Mouse (Mus musculus): Measurements from ENCODE around the gene Olfr469. TPM values are rescaled to one million over a fixed set of nuclear protein-coding genes. Genes with fewer than 3 reads are reported as not detected.
"Not testable (repeated sequence)": the region's sequence is repeated elsewhere in the genome, so short reads cannot be mapped to it uniquely, and the experiment has no call there.

The Olfr469 gene
- not detected for total RNA-seq (2021)
- long read RNA-seq, experiment 1 = 0 reads
- long read RNA-seq, experiment 2 = 0 reads

DNA sequence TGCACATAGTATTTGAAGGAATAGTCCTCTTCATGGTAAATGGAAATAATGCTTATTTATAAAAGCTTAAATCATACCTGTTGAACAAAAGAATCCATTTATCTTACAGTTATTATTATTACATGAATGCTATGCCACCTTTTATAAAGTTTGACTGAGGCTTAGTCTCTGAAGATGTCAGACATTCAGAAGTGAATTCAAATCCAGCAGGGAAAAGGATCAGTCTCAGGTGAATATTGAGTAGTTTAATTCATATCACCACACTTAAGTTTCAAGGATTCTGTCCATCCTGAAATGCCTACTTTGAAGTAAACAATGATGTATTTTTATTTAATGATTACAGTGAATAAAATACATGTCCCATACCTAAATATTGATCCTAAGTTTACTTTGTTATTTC, at the start of gene Olfr469:
Olfr469 (minus strand) TSS at position 101 of the 400 bp plus-strand sequence.
- DNase-seq (ENCODE audit: low spot score in 2 of 2) = not testable (repeated sequence)

DNA sequence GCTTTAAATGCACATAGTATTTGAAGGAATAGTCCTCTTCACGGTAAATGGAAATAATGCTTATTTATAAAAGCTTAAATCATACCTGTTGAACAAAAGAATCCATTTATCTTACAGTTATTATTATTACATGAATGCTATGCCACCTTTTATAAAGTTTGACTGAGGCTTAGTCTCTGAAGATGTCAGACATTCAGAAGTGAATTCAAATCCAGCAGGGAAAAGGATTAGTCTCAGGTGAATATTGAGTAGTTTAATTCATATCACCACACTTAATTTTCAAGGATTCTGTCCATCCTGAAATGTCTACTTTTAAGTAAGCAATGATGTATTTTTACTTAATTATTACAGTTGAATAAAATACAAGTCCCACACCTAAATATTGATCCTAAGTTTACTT, 22.0 kb upstream of the Olfr469 start, which contains the start of gene Olfr470:
Olfr470 (minus strand) TSS at position 101 of the 400 bp plus-strand sequence.
- not testable (repeated sequence) for DNase-seq (ENCODE audit: low spot score in 2 of 2)

GRCm38 (mm10) chr7:107841719-107842118, 16.4 kb upstream of the Olfr469 start:
- DNase-seq (ENCODE audit: low spot score in 2 of 2) = no peak

DNA sequence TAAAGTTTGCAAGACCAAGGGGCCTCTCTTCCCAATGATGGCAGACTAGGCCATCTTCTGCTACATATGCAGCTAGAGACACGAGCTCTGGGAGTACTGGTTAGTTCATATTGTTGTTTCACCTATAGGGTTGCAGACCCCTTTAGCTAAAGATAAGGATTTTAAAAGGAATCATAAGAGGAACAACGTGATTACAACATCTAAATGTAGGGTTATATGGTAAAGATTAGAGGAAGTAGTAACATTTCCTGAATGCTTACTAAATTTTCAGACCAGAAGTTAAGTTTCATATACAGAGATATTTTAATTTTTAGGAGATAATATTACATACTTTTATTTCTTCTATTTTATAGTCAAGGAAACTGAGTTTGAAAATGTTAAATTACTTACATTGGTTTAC, 1.5 kb downstream of the Olfr469 start:
- not testable (repeated sequence) for DNase-seq (ENCODE audit: low spot score in 2 of 2)

DNA sequence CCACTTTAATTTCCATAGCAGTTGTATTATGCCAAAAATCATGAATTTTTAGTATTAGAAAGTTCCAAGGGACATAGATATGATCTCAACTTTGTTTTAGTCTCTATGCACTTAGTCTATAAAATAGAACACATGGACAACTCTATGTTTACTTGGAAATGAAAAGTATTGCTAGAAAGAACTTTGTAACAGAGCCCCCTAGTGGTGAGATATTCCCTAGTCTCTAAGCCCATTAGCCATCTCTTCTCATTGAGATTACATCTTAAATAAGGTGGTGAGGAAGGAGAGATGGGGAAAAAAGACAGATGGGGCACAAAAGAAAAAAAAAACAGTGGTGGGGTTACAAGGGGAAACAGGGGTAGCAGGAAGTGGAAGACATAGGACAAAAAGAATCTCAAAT, 5.9 kb downstream of the Olfr469 start:
- no peak for DNase-seq (ENCODE audit: low spot score in 2 of 2)

DNA sequence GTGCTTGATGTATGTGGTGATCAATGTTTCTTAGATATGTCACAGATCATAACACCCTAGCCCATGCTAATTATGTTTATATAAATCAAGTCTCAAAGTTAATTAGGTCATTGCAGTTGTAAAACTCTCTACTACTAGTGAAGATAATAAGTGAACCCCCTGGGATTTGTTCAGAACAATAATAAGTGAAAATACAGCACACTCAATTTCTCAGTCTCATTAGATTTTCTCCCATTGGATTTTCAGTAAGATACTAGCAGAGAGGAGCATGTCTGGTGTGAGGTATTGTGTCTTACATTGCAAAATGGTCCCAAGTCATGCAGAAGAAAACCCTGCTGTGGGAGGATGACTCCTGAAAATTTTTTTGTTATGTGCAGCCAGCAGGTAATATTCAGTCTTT, 13.4 kb downstream of the Olfr469 start, which contains the start of gene Olfr467:
Olfr467 (plus strand) TSS at position 301 of the 400 bp plus-strand sequence.
- DNase-seq (ENCODE audit: low spot score in 2 of 2) = no peak

DNA sequence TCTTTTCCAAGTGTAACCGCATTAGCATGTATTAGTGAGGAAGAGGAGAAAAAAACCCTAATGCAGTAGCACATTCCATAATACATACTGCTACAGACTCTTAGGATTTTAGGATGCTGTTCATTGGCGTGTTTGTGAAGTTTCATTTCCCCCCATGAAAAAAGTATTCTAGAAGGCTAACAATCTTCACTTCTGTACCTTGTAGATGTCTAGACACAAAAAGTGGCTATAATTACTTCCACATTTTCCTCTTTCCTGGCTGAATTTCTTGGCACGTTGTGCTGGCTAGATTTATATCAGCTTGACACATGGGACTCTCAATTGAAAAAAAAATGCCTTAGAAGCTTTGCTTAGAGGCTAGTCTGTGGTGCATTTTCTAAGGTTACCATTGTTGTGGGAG, 23.2 kb downstream of the Olfr469 start:
- no peak for DNase-seq (ENCODE audit: low spot score in 2 of 2)

DNA sequence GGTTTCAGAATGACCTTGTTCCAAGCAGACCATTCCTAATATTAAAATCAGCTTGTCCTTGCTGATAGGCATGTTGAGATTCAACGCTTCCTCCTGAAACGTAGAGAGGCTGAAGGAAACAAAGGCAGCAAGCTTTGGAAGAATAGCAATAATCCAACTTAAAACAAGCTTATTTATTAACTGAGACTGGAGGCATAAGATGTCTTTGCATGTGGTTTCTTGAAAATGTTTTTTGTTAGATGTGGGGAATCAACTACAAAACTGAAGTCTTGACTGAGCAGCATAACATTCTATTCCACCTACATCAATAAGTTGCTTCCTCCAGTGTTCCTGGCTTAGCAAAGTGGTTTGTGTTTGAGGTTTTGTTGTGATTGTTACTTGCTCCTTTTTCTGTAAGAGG, 24.2 kb downstream of the Olfr469 start, which contains the start of gene Ovch2:
Ovch2 (minus strand) TSS at position 101 of the 400 bp plus-strand sequence.
- no peak for DNase-seq (ENCODE audit: low spot score in 2 of 2)

DNA sequence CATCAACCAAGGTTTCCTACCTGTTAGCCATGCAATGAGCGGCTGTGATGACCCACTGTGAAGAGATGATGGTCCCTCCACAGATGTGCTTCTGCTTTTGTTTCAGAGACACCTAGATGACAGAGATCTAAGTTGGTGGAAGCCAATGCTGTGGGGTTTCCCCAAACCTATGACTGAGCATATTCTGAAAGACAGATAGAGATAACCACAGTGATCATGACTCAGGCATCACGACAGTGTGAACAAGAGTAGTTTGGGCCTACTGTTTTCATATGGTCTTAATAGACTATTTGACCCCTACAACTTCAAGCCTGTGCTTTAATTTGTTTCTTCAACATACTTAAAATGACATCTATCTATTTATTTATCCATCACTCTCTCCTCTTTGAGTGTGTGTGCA, 28.8 kb downstream of the Olfr469 start:
- DNase-seq (ENCODE audit: low spot score in 2 of 2) = no peak

- DNase-seq (ENCODE audit: low spot score in 2 of 2) = no peak
Observed at GRCm38 (mm10) chr7:107787977-107788620, 37.2 kb downstream of the Olfr469 start.

GRCm38 (mm10) chr7:107779611-107780010, 45.7 kb downstream of the Olfr469 start:
- no peak for DNase-seq (ENCODE audit: low spot score in 2 of 2)

GRCm38 (mm10) chr7:107778216-107778615, 47.1 kb downstream of the Olfr469 start:
- DNase-seq (ENCODE audit: low spot score in 2 of 2) = no peak

DNA sequence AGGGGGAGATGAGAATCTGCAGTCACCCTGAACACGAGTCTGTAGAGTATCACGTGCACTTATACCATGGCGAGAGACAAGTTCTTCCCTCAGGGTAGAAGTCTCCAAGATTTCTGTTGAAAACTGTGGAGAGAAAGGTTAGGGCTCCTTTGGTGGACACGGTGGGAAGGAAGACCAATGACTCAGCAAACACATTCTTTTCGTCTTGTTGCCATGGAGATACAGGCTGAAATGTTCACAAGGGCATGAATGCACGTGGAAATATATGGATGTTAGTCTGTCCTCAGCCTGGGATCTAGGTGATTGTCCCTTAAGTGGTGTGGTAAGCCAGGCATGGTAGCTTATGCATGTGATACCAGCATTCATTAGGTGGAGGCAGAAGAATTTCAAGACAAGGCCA, 54.5 kb downstream of the Olfr469 start:
- no peak for DNase-seq (ENCODE audit: low spot score in 2 of 2)

Other genes starting within 250 kb of the Olfr469 start
- 10 to 100 TPM; 24.4 to 25.7 TPM for gene Ppfibp2, start 230.3 kb downstream of the Olfr469 start, total RNA-seq (2021)
- not detected for gene 5330417H12Rik, start 200.4 kb downstream of the Olfr469 start, total RNA-seq (2021)
- gene Cyb5r2, start 67.5 kb downstream of the Olfr469 start, total RNA-seq (2021) = under 1 TPM in 1 of 2 experiments, not detected in 1; 0.25 TPM
- gene Ovch2, start 24.3 kb downstream of the Olfr469 start, total RNA-seq (2021) = not detected
- not detected for gene Olfr467, start 13.3 kb downstream of the Olfr469 start, total RNA-seq (2021)
- not detected for gene Olfr470, start 21.9 kb upstream of the Olfr469 start, total RNA-seq (2021)
- not detected for gene Olfr472, start 72.4 kb upstream of the Olfr469 start, total RNA-seq (2021)
- gene Olfr473, start 104.9 kb upstream of the Olfr469 start, total RNA-seq (2021) = not detected
- not detected for gene Olfr474, start 129.1 kb upstream of the Olfr469 start, total RNA-seq (2021)
- not detected for gene Olfr476, start 139.3 kb upstream of the Olfr469 start, total RNA-seq (2021)
- not detected for gene Olfr477, start 161.2 kb upstream of the Olfr469 start, total RNA-seq (2021)
- gene Olfr478, start 208.4 kb upstream of the Olfr469 start, total RNA-seq (2021) = not detected
- gene Olfr479, start 225.2 kb upstream of the Olfr469 start, total RNA-seq (2021) = not detected
- not detected for gene Olfr480, start 241.8 kb upstream of the Olfr469 start, total RNA-seq (2021)